Mouse (Mus musculus) stomach, embryonic 16.5 days (tissue): ENCODE data around the gene Epb42. TPM values are rescaled to one million over a fixed set of nuclear protein-coding genes. Genes with fewer than 3 reads are reported as not detected.

Experiments used
- ATAC-seq: fragments of 200-750 bp; cut with Nextera tagmentation; 2 replicates; pipeline ENCODE4 v1.8.0; 2017; ENCODE audit warnings: moderate number of reproducible peaks, moderate TSS enrichment; ENCODE audit not compliant: insufficient read depth, low FRiP score
- H3K27ac ChIP-seq: fragments of 300-500 bp; sonication (generic); 2 replicates; pipeline ENCODE4 v1.5.1; 2014; ENCODE audit warnings: low read length
- H3K27me3 ChIP-seq: fragments of 300-500 bp; sonication (generic); 2 replicates; pipeline ENCODE4 v1.6.1; 2014; ENCODE audit warnings: low read length, control low read depth, mixed read lengths; ENCODE audit not compliant: control insufficient read depth, insufficient read depth
- H3K36me3 ChIP-seq: fragments of 300-500 bp; sonication (generic); 2 replicates; pipeline ENCODE4 v1.6.1; 2014; ENCODE audit warnings: low read length; ENCODE audit not compliant: control insufficient read depth, insufficient read depth
- H3K4me1 ChIP-seq: fragments of 300-500 bp; sonication (generic); 2 replicates; pipeline ENCODE4 v1.6.1; 2014; ENCODE audit warnings: low read length, control low read depth, mixed read lengths; ENCODE audit not compliant: control insufficient read depth, insufficient read depth
- H3K4me2 ChIP-seq: fragments of 300-500 bp; sonication (generic); 2 replicates; pipeline ENCODE4 v1.6.1; 2014; ENCODE audit warnings: low read depth, low read length, mixed read lengths
- H3K4me3 ChIP-seq: fragments of 300-500 bp; sonication (generic); replicated peaks from 2 replicates; pipeline ENCODE4 v1.5.1; 2014; ENCODE audit warnings: mild to moderate bottlenecking, low read length
- H3K9ac ChIP-seq: fragments of 300-500 bp; sonication (generic); 2 replicates; pipeline ENCODE4 v1.6.1; 2014; ENCODE audit warnings: low read length
- H3K9me3 ChIP-seq: fragments of 300-500 bp; sonication (generic); replicated peaks from 2 replicates; pipeline ENCODE4 v1.6.1; 2016; ENCODE audit warnings: low read length, control low read depth; ENCODE audit not compliant: control insufficient read depth
- WGBS: fragments of 180-500 bp; shearing (Covaris S2); extraction: QIAGEN DNeasy Blood & Tissue Kit; methylation state at CpG from one replicate; pipeline ENCODE4 v1.1.7; 2014; 5-methylcytosine and 5-hydroxymethylcytosine counted together
- polyA plus RNA-seq: library from polyadenylated mRNA; unstranded; fragments of >200 nt; fragmentation: Nextera tagmentation; extraction: Ambion mirVana; gene quantifications from 2 replicates; pipeline ENCODE4 v1.2.1, GENCODE M21; 2015

Gene Epb42
- 6.5 and 8.0 TPM in 2 replicates for polyA plus RNA-seq

DNA sequence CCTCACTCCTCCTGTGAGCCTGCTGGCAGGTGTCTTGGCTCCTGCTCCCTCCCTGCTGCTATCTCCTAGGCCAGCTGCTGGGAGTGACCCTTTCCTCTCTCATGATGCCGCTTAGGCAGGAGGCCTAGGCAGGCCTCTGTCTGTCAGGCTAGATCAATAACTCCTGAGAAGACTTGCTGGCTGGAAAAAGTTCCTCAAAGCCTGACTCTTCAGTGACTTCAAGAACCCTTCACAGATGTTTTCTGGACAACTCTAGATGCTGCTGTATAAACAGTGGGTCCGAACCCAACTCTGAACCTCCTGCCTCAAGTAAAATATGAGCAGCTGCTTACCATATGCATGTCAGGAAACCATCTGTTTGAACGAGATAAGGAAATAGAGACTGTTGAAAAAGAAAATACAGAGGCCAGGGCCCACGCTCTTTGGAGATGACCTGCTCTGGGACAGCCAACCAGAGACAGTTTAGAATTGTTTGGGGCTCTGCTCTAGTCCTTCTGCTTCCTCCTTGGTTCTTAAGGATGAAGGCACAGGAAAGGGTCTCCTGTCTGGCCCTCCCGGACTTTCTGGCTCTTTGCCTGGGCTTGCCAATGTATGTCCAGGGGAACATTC is at the start of gene Epb42:
Gene Epb42, minus strand, starts transcription at position 340 of the 609 bp plus-strand sequence.
- no peak within 1 kb of the TSS for H3K27ac ChIP-seq
- no peak within 1 kb of the TSS; the same call in 1 of the 2 replicates for H3K4me3 ChIP-seq
- H3K4me2 ChIP-seq = no peak within 1 kb of the TSS
- H3K27me3 ChIP-seq = no peaks in the 10 kb centered on the region
- no peaks in the 10 kb centered on the region for H3K4me1 ChIP-seq
- peak; percentile 78 for ATAC-seq
- H3K9me3 ChIP-seq = no peaks in the 10 kb centered on the region
- 40% methylated on average over 5 of the region's 5 CpGs for WGBS
- no peaks in the 10 kb centered on the region for H3K36me3 ChIP-seq
- H3K9ac ChIP-seq = no peak within 1 kb of the TSS

DNA sequence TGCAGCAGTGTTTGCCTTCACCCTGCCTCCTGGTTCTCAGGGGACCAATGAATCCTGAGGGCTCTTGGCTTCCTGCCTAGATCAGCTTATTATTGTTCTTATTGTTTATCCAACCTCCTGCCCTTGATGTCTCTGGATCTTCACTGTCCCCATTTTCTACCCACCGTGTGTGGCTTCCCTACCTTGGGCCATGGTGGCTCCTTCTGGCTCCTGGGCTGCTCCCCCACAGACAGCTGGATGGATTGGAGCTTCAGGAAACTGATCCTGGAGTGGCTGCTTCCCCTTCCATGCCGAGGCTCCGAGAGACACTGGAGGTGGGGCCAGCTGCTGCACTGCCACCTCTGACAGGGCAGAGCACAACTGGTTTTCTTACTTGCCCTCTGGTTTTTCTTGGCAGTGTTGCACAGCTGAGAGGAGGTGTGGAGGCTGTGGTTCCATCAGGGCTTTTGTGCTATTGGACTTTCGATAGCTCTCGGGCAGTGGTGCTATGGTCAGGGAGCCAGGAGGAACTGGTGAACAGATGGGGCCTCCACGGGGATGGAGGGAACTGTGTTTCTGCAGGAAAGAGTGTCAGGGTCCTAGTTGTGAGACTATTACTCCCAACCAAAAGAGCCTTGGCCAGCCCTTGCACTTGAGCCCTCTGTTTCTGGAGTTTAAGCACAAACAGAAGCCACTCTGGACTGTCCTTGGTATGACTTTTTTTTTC is 48.8 kb upstream of the Epb42 start, which contains the start of gene Tgm5:
Gene Tgm5, minus strand, starts transcription at position 362 of the 706 bp plus-strand sequence.
- Histone ChIP-seq H3K4me2 (no peak within 1 kb of the TSS), H3K36me3 (no peaks in the 10 kb centered on the region), H3K9me3 (no peaks in the 10 kb centered on the region), H3K27ac (no peak within 1 kb of the TSS), H3K27me3 (no peaks in the 10 kb centered on the region), H3K9ac (no peak within 1 kb of the TSS), H3K4me3 (no peak within 1 kb of the TSS), H3K4me1 (peaks cover 4% of the 10 kb centered on the region; the same call in 1 of the 2 replicates)
- WGBS = 34% methylated on average over 6 of the region's 6 CpGs
- ATAC-seq = no peak

- H3K4me3 ChIP-seq = no peak overlapping the region
- no peak for ATAC-seq
- H3K4me2 ChIP-seq = no peak overlapping the region
- 82% methylated on average over 1 of the region's 1 CpGs for WGBS
- H3K27me3 ChIP-seq = no peaks in the 10 kb centered on the region
- no peak overlapping the region for H3K27ac ChIP-seq
- H3K4me1 ChIP-seq = peaks cover 4% of the 10 kb centered on the region; the same call in 1 of the 2 replicates
- no peaks in the 10 kb centered on the region for H3K36me3 ChIP-seq
- no peaks in the 10 kb centered on the region for H3K9me3 ChIP-seq
- no peak overlapping the region for H3K9ac ChIP-seq
These were observed 45.8 kb upstream of the Epb42 start for GRCm38 (mm10) chr2:121082626-121083025.

- no peaks in the 10 kb centered on the region for H3K36me3 ChIP-seq
- no peak overlapping the region for H3K27ac ChIP-seq
- H3K4me3 ChIP-seq = no peak overlapping the region
- no peak overlapping the region for H3K9ac ChIP-seq
- no peaks in the 10 kb centered on the region for H3K9me3 ChIP-seq
- H3K4me1 ChIP-seq = no peaks in the 10 kb centered on the region
- no peak for ATAC-seq
- no peaks in the 10 kb centered on the region for H3K27me3 ChIP-seq
- WGBS = 80% methylated on average over 7 of the region's 7 CpGs
- no peak overlapping the region for H3K4me2 ChIP-seq
These were observed 37.9 kb upstream of the Epb42 start for GRCm38 (mm10) chr2:121074747-121075146.

DNA sequence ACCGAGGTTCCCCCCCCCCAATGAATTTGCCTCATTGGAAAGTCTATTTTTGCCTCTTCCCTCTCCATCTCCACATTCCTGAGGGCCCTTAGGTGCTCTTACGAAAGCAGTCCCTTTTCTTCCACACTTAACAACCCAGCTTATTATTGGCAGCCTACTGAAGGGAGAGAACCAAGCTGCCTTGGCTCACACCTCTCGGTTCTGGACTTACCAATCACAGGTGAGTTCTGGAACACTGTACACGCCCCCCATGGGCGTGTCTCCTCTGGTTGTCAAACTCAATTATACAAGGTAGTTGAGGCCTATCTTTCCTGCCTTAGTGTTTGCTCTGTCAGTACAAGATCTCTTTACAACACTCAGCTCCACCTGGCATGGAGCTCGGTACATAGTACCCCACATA is 35.0 kb upstream of the Epb42 start:
- no peak overlapping the region for H3K27ac ChIP-seq
- H3K9me3 ChIP-seq = no peaks in the 10 kb centered on the region
- no peaks in the 10 kb centered on the region for H3K4me1 ChIP-seq
- H3K36me3 ChIP-seq = no peaks in the 10 kb centered on the region
- no peaks in the 10 kb centered on the region for H3K27me3 ChIP-seq
- no peak overlapping the region for H3K4me2 ChIP-seq
- WGBS = 69% methylated on average over 6 of the region's 6 CpGs
- no peak overlapping the region for H3K9ac ChIP-seq
- H3K4me3 ChIP-seq = no peak overlapping the region
- no peak for ATAC-seq

GRCm38 (mm10) chr2:121069506-121069905 is 32.6 kb upstream of the Epb42 start:
- H3K27me3 ChIP-seq = no peaks in the 10 kb centered on the region
- no peak overlapping the region for H3K27ac ChIP-seq
- no peak overlapping the region for H3K4me3 ChIP-seq
- no peak overlapping the region for H3K9ac ChIP-seq
- H3K4me2 ChIP-seq = no peak overlapping the region
- H3K9me3 ChIP-seq = no peaks in the 10 kb centered on the region
- H3K4me1 ChIP-seq = no peaks in the 10 kb centered on the region
- no peaks in the 10 kb centered on the region for H3K36me3 ChIP-seq
- 60% methylated on average over 6 of the region's 6 CpGs for WGBS
- ATAC-seq = no peak

DNA sequence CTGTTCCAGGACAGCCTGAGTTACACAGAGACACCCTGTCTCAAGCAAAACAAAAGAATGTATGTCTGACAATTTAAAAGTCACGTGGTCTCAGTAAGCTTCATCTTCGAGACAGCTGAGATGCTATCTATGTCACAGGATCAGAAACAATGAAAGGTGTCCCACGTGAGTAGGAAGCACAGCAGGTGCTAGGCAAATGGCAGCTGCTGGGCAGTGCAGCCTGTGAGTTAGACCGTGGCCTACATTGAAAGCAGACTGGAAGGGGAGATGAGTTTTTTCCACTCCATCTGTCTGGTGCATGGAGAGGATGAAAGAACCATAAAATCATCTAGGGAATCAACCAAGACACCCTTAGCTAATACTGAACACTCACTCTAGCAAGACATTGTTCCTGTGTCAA is 30.2 kb upstream of the Epb42 start:
- ATAC-seq = no peak
- H3K36me3 ChIP-seq = no peaks in the 10 kb centered on the region
- no peak overlapping the region for H3K27ac ChIP-seq
- no peak overlapping the region for H3K4me3 ChIP-seq
- 56% methylated on average over 4 of the region's 4 CpGs for WGBS
- H3K4me1 ChIP-seq = no peaks in the 10 kb centered on the region
- H3K9ac ChIP-seq = no peak overlapping the region
- H3K4me2 ChIP-seq = no peak overlapping the region
- no peaks in the 10 kb centered on the region; the same call in 1 of the 2 replicates for H3K9me3 ChIP-seq
- H3K27me3 ChIP-seq = no peaks in the 10 kb centered on the region

DNA sequence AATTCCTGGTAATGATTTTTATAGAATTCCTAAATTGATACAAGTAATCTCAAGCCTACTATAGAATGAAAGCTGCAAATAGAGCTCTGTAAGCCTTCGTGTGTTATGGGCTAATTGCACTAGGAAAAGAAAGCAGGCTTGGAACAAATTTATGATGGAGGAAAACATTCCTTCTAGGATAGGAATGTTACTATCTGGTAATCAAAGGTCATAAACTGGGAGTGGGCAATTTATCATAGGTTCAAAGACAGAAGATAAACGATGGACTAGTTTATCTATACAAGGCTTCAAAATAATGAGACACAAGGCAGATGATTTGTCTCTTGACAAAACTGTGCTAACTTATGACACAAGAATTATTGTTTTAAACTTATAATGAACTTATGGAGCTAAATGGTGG is 24.4 kb upstream of the Epb42 start:
- no peaks in the 10 kb centered on the region; the same call in 1 of the 2 replicates for H3K9me3 ChIP-seq
- H3K27ac ChIP-seq = no peak overlapping the region
- H3K27me3 ChIP-seq = no peaks in the 10 kb centered on the region
- H3K9ac ChIP-seq = no peak overlapping the region
- WGBS = 52% methylated on average over 2 of the region's 2 CpGs
- H3K36me3 ChIP-seq = no peaks in the 10 kb centered on the region
- no peak overlapping the region for H3K4me2 ChIP-seq
- no peaks in the 10 kb centered on the region for H3K4me1 ChIP-seq
- no peak overlapping the region for H3K4me3 ChIP-seq
- ATAC-seq = no peak

GRCm38 (mm10) chr2:121057997-121058396 is 21.1 kb upstream of the Epb42 start:
- WGBS = 46% methylated on average over 6 of the region's 6 CpGs
- no peak overlapping the region for H3K4me3 ChIP-seq
- no peak overlapping the region for H3K27ac ChIP-seq
- H3K9ac ChIP-seq = no peak overlapping the region
- no peaks in the 10 kb centered on the region for H3K9me3 ChIP-seq
- H3K36me3 ChIP-seq = no peaks in the 10 kb centered on the region
- no peaks in the 10 kb centered on the region for H3K4me1 ChIP-seq
- H3K4me2 ChIP-seq = no peak overlapping the region
- no peaks in the 10 kb centered on the region for H3K27me3 ChIP-seq
- ATAC-seq = no peak
